Mouse (Mus musculus): ENCODE measurements around the gene Rad50. TPM values are rescaled to one million over a fixed set of nuclear protein-coding genes. Genes with fewer than 3 reads are reported as not detected.

Rad50 gene
- 16.0 and 16.3 TPM in 2 replicates for polyA plus RNA-seq (2012)

- TF ChIP-seq GATA1 (IDR thresholded peaks at IDR 0.05; ENCODE audit: low read length): no peak
Measured at GRCm38 (mm10) chr11:53706934-53707717, at the start of gene Rad50. TSS of gene Rad50 (minus strand) at chr11:53707319.

- no peak for TF ChIP-seq GATA1 (IDR thresholded peaks at IDR 0.05; ENCODE audit: low read length)
Measured at GRCm38 (mm10) chr11:53755011-53755595, 48.0 kb upstream of the Rad50 start.

GRCm38 (mm10) chr11:53749716-53750352 lies 42.7 kb upstream of the Rad50 start:
- no peak for TF ChIP-seq GATA1 (IDR thresholded peaks at IDR 0.05; ENCODE audit: low read length)

- TF ChIP-seq GATA1 (IDR thresholded peaks at IDR 0.05; ENCODE audit: low read length): no peak
Measured at GRCm38 (mm10) chr11:53749306-53749705, 42.2 kb upstream of the Rad50 start.

GRCm38 (mm10) chr11:53748614-53749013 lies 41.5 kb upstream of the Rad50 start:
- no peak for TF ChIP-seq GATA1 (IDR thresholded peaks at IDR 0.05; ENCODE audit: low read length)

- no peak for TF ChIP-seq GATA1 (IDR thresholded peaks at IDR 0.05; ENCODE audit: low read length)
Measured at GRCm38 (mm10) chr11:53747985-53748384, 40.9 kb upstream of the Rad50 start.

- no peak for TF ChIP-seq GATA1 (IDR thresholded peaks at IDR 0.05; ENCODE audit: low read length)
Measured at GRCm38 (mm10) chr11:53745260-53745659, 38.1 kb upstream of the Rad50 start.

- no peak for TF ChIP-seq GATA1 (IDR thresholded peaks at IDR 0.05; ENCODE audit: low read length)
Measured at GRCm38 (mm10) chr11:53742353-53742752, 35.2 kb upstream of the Rad50 start.

- TF ChIP-seq GATA1 (IDR thresholded peaks at IDR 0.05; ENCODE audit: low read length): no peak
Measured at GRCm38 (mm10) chr11:53737573-53737946, 30.4 kb upstream of the Rad50 start.

- no peak for TF ChIP-seq GATA1 (IDR thresholded peaks at IDR 0.05; ENCODE audit: low read length)
Measured at GRCm38 (mm10) chr11:53736771-53737572, 29.9 kb upstream of the Rad50 start.

- TF ChIP-seq GATA1 (IDR thresholded peaks at IDR 0.05; ENCODE audit: low read length): no peak
Measured at GRCm38 (mm10) chr11:53735682-53736245, 28.6 kb upstream of the Rad50 start.

- TF ChIP-seq GATA1 (IDR thresholded peaks at IDR 0.05; ENCODE audit: low read length): no peak
Measured at GRCm38 (mm10) chr11:53734970-53735681, 28.0 kb upstream of the Rad50 start.

- TF ChIP-seq GATA1 (IDR thresholded peaks at IDR 0.05; ENCODE audit: low read length): no peak
Measured at GRCm38 (mm10) chr11:53734431-53734830, 27.3 kb upstream of the Rad50 start.

- no peak for TF ChIP-seq GATA1 (IDR thresholded peaks at IDR 0.05; ENCODE audit: low read length)
Measured at GRCm38 (mm10) chr11:53733824-53734223, 26.7 kb upstream of the Rad50 start.

- no peak for TF ChIP-seq GATA1 (IDR thresholded peaks at IDR 0.05; ENCODE audit: low read length)
Measured at GRCm38 (mm10) chr11:53732244-53732643, 25.1 kb upstream of the Rad50 start.

Measured in G1E-ER4 (cell line).